Mouse (Mus musculus): Measurements from ENCODE around the gene Ephb1.

Ephb1 gene

DNA sequence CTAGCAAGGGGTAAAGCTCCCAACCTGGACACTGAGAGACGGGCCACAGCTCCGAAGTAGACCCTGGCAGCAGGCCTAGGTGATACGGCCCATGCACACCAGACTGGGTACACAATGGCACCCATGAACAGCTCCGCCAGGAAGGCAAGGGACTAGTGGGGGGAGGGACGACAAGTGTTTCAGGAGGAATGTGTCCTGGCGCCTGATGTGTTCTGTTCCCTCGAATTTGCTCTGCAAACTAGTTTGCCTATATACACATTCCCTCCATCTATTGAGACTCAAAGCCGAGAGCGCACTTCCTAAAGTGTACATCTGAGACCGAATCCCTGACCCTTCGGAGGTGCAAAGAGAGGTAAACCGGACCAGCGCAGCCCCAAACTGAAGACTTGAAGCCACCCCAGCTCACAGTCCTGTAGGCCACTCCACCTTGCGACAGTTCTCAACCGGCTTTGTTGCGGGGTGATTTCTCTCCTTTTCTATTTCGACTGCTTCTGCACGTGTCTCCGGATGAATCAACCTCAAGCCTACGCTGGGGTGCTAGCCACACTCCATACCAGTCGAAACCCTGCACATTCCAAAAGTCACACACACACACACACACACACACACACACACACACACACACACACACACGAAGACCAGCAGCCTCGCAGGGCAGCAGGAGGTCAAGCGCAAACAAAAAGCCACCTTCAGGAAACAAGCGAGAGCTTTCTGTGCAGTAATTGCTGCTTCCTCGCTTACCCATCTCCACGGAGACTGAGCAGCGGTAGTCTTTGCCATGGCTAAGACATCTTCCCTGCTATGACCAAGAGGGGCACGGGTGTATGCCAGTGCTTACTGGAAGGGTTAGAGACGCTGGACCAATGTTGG, 2.1 kb downstream of the Ephb1 start:
- no peak for DNase-seq (ENCODE audit: low read depth, low spot score)

DNA sequence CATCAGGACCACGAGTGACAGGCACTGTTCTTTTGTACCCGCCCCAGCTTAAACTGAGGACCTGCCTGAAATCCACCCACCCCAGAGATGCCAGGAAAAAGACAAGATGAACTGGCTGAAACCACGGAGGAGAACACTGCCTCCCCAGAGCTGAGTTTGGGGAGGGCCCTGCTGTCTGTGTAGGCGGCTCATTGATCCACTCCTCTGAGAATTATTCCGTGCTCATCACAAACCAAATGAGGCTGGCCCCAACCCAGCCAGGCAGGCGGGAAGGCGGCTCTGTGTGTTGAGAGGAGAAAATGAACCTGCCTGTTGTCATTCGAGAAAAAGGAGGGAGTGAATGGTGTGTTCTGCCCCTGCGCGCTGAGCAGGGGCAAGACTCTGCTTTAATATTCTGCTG, 2.8 kb downstream of the Ephb1 start:
- DNase-seq (ENCODE audit: low read depth, low spot score) = no peak

DNA sequence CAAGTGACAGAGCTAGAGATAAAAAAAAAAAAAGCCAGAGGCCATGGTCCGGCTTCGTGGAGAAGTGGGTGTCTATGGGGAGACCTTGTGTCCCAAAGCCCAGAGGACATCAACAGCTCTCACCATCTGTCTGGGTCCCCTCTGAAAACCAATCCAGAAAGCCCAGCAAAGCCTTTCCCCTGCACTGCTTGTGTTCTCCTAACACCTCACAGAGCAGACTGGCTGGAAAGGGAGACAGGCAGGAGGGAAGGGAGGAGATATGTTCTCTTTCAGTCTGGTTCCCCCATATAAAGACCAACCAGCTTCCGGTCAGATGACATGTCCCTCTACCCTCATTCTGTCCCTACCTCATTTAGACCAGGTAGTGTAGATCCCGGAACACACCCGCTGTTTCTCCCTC, 3.3 kb downstream of the Ephb1 start:
- DNase-seq (ENCODE audit: low read depth, low spot score) = no peak

DNA sequence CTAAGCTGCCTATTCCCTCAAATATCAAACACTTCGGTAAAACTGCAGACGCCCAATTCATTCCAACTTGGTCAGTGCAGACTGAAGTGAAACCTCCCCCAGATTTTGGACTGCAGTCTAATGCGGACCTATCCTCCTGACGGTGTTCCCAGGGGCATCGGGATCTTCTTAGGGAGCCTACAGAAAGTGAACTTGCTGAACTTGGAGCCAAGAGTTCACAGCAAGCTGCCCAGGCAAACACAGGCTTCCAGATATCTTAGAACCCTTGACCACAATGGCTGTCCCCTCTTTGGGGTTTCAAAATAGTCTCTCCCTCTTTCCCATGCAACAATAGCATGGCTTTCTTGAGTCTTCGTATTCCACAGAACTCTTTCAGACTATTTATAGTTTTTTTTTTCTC, 3.8 kb downstream of the Ephb1 start:
- DNase-seq (ENCODE audit: low read depth, low spot score) = no peak

DNA sequence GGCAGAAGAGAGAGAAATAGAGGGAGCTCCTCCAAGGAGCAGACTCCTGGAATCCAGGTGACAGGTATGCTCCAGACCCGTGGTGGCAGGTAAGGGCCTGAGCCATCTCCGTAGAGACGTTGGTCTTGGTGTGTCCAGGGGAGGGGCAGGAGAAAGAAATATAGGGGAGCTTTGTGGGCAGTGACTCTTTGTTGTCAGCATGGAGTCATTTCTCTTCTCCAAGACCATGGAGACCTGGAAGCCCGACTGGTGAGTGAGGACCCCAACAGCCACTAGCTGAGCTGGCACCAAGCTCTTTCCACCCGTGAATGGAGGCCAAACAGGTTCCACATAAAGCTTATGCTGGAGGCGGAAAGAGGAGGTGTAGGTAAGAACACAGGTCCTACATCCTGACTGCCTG, 4.4 kb downstream of the Ephb1 start:
- DNase-seq (ENCODE audit: low read depth, low spot score) = no peak

DNA sequence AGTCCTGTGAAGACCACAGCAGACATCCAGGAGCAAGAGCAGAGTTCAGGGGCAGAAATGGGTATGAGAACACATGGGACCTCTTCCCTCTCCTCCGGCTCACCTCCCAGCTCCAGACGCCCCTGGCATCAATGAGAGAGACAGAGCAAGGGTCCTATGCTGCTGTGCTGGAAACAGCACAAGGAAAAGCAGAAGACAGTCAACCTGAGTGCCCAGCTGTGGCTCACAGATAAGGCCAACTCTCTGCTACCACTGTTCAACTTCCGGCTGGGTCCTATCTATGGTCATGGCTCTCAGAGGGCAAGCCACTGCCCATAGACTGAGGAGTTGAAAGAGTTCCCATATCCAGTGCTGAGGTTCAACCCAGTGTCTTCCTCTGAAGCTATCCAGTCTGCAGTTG, 7.7 kb downstream of the Ephb1 start:
- DNase-seq (ENCODE audit: low read depth, low spot score) = no peak

DNA sequence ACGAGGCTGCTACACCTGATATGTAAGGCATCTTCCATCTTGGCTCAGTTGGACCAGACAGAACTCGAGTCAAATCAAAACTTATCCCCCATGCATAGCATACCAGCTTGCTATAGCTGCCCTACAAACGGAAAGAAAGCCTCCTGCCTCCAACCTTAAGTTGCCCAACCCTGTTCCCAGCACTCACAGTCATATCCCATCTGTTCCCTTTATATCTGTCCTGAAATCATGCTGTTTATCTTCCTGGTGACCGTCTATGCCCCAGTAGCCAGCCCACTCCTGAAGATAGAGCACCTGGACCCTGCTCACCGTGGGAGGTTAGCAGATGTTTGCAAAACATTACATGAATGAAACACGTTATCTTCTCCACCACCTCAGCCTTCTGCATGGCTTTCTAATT, 9.0 kb downstream of the Ephb1 start:
- no peak for DNase-seq (ENCODE audit: low read depth, low spot score)

DNA sequence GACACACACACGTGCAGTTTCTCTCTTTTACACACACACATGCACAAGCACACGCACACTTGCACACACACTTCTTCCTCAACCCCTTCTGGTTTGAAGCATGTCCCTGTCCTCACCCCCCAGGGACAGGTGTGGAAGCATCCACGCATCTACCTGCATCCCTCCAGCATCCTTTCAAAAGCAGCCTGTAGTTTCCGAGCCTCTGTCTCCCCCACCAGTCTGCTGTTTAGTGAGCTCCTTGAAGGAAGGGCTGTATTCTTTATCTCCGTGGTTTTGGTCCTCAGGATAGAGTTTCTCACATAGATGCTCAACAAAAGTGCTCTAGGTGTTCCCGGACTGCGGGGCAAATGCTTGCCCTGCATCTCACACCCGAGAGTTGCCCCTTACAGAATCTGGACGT, 9.4 kb downstream of the Ephb1 start:
- no peak for DNase-seq (ENCODE audit: low read depth, low spot score)

DNA sequence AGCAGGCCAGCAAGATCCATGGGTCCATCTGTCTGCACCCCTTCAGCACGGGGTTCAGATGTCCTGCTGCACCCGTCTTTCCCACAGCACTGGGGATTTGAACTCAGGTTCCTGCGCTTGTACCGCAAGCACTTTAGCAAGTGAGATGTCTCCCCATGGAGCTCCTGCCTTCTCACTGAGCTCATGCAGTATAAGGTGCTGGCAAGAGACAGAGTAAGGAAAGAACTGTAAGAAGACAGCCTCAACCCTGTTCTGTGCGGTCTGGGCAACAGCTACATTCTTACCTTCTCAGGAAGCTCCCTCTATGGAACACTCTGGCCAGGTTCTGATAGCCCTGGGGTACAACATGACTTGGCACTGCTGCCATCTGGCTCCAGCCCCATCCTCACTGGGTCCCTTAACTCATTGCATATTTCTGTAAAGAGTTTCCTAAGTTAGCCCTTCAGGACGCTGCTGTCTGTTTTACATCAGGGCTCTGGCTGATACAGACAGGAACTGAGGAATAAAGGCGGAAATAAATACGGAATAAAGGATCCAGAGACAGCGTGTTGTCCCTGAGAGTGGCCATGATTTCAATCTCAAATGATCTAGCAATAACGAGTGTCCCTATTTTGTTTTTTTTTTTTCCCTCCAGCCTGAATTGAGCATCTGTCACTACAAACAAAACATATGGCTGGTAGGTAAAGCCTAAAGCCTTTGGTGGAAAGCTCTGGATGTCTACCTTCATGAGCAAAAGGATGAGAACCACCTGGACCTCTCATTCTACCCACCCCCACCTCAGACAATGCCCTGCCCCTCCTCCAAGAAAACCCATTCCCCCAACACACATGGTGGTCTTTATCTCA, 10.2 kb downstream of the Ephb1 start:
- DNase-seq (ENCODE audit: low read depth, low spot score) = no peak

DNA sequence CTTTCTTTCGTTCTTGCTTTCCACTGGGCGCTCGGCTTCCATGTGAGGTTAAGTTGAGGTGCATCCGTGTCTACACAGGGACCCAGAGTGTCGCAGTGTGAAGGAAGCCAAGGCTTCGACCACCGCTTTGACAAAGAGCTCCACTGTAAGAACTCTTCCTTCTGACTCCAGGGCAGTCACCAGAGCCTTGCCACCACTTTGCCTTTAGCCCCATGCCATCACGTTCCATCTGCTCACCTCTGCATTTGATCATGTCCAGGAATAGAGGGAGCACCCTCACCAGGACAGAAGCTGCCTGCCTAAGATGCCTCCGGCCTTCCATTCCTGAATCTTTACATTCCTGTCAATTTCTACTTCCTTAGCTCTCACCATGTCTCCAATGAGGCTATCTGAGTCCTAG, 11.4 kb downstream of the Ephb1 start:
- no peak for DNase-seq (ENCODE audit: low read depth, low spot score)

DNA sequence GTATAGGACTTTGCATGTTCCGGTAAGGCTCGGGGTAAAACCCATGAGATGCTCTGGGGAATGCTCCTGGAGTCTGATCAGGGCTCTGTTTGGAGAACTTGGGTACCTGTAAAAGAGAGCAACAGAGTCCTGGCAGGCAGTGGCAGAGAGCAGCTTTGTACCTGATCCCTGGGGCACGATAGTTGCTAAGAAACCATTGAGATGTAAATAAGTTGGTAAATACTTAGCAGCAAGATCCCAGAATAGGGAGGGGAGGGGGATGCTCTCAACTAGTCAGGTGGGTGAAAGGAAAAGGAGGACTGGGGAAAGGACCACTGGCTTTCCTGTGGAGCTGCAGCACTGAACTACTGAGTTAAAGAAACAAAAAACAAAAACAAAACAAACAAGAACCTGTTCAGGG, 12.5 kb downstream of the Ephb1 start:
- no peak for DNase-seq (ENCODE audit: low read depth, low spot score)

DNA sequence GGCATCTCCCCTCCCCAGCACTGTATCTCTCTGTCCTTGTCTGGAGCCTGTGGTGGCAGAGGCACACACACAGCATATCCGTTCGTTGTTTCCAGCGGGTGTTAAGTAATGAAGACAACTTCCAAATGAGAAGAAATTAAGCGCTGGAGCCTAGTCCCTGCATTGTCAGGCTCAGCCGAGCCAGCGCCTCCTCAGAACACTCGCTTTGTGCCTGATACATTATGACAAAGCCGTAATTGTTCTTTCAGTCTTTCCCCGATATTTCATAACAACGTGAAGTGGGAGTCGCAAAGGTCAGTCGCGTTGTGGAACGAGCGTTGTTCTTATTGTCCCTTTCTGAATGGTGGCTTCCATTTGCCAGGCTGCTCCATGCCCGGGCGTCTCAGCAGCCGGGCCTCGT, 13.7 kb downstream of the Ephb1 start:
- DNase-seq (ENCODE audit: low read depth, low spot score) = no peak

DNA sequence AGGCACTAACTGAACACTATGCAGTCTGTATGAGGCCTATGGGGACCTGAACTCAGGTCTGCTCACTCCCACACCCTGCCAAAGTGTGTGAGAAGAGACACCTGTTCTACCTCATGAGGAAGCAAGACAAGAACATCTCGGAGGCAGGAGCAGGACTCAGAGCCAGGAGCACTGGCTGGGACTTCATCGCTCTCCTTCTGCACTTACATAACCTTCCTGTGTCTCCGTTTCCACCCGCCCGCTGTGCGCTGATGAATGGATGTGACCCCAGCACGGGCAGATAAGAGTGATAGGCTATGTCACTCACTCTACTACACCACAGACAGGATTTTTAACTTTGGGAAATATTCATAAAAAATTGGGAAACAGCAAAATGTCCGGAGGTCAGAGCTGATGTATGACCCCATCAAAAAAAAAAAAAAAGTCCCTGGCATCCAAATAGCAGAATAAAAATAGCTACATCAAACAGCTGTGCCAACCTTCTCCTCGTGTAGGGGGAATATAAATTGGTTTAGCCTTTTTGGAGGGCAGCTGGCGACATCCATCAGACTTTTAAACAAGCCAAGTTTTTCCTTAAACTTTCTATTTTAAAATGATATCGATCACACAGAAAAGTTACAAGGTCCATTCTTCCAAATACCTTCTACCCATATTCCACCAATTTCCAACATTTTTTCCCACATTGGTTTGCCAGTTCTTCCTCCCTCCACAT, 18.8 kb downstream of the Ephb1 start:
- DNase-seq (ENCODE audit: low read depth, low spot score) = no peak

DNA sequence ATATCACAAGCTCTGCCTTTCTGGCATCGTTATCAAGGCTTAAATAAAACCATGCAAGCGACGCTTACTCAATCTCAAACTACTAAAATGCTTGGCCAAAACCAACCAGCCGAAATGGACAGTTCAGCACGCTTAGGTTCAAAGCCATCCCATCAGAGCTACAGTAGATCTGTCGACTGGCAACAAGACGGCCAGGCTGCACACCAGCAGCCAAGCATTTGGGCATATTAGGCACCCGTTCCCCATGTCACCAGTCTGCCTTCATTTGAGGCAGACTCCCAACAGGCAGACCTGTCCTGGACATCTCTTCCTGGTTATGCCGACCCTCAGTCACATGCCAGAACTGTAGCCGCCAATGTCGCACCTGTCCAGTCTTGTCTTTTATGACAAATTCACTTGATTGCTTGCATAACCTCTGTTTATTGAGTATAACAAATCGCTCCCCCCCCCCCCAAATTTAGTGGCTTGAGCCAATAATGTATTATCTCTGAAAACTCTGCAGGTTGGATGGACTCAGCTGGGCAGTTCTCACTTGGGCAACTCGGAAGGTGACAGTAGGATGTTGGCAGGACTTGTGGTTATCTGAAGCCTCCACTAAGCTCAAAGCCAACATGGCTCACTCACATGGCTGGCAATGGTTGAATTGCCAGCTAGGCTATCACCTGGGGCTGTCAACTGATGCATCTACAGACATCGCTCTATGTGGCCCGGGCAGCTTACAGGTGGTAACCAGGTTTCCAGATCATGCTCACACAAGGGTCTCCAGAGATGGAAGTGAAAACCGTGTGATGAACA, 24.0 kb downstream of the Ephb1 start:
- no peak for DNase-seq (ENCODE audit: low read depth, low spot score)

DNA sequence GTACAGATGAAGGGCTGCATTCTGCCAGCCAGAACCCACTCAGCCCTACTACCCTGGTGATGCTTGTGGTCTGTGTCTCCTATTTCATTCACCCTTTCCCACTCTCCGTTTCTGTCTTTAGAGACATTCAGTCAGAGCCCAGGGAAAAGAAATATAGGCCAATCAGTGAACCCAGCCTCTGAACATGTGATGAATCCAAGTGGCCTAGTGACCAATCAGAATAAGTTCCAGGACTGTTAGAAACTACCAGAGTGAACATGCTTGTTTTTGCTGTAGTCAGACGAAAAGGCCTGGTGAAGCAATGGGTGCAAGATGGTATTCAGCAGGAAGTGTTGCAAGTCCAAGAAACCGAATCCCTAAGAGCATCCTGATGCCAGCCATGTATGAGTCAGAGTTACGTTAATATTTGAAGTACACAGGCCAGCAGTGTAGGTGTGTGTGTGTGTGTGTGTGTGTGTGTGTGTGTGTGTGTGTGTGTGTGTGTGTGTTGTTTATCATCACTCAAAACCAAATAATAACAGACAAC, 26.8 kb downstream of the Ephb1 start:
- DNase-seq (ENCODE audit: low read depth, low spot score) = no peak

DNA sequence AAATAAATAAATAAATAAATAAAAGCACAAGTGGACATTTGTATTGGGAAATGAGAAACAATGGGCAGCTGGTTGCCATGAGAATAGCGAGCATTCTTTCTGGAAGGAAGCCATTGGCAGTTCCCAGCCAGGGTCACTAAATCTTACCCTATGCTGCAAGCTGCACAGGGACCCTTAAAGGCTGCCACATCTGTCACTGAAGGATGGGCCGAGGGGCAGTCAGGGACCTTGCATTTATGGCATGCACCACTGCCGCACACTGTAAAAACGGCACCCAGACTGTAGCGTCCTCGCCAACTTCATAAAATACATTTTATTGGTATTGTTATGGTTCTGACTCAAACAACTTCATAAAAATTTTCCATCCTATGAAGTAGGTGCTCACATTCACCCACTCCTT, 39.1 kb downstream of the Ephb1 start:
- DNase-seq (ENCODE audit: low read depth, low spot score) = no peak

DNA sequence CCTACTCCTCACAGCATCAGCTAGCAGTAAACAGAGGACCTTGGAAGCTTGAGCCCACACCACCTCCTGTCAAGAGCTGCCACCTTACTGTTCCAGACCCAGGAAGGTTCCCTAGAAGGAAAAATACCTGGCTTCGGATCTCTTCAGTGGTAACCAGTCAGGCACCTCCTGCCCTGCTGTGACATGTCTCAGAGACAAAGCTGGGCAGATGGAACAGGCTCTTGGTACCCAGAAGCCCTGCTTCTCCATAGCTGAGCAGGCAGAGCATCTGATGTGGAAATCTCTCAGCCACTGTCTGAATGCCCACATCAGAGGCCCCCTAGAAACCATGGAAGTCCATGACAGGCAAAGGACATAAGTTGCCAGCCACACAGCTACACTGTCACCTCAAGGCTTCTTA, 39.7 kb downstream of the Ephb1 start:
- DNase-seq (ENCODE audit: low read depth, low spot score) = no peak

DNA sequence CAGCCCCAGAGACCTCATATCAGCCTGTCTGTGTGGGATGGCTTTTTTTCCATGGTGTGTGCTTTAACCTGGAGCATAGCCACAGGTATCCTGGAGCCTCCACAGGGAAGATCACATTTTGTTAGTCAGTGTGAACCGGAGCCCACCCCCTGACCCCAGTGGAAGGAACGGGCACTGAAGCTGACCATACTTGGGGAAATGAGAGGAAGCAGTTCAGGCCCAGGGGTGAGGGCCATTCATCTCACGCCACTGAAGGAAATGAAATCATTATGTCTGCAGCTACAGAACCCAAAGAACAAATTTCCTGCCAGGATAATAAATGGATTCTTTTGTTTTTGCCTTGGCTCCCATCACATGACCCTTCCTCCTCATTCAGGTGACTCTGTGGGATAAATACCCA, 44.1 kb downstream of the Ephb1 start:
- DNase-seq (ENCODE audit: low read depth, low spot score) = no peak

DNA sequence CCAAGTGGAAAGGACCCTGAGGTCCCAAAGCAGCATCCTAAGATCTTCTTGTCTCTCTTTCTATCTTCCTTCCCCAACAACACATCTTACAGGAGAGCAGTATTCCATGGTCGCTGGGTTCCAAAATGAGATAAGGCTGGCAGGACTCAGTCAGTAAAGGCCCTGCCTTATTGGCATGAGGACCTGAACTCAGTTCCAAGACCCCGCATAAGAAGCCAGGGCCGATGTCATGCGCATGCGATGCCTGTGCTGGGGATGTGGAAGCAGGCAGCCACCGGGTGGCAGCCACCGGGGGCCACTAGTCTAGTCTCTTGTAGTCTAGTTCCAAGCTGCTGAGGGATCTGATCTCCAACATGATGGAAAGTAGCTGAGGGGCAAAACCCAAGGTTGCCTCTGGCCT, 45.2 kb downstream of the Ephb1 start:
- DNase-seq (ENCODE audit: low read depth, low spot score) = no peak

DNA sequence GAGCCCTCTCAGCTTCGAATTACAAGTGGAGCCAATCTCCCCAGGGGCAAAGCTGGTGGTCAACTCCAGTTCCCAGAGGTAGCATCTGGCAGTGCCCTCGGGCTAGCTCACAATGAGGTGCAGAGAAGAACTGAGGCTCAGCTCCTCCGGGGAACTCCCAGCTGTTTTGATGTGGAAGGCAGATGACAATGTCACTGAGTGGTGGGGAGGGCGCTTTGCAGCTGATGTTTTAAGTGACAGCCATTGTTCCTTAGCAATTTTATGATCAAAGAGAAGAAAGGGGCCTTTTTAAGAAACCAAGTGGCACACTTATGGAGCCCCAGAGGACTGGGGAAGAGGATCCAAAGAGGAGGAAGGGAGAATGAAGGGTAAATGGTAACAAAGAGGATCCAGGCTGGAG, 46.8 kb downstream of the Ephb1 start:
- DNase-seq (ENCODE audit: low read depth, low spot score) = no peak

DNA sequence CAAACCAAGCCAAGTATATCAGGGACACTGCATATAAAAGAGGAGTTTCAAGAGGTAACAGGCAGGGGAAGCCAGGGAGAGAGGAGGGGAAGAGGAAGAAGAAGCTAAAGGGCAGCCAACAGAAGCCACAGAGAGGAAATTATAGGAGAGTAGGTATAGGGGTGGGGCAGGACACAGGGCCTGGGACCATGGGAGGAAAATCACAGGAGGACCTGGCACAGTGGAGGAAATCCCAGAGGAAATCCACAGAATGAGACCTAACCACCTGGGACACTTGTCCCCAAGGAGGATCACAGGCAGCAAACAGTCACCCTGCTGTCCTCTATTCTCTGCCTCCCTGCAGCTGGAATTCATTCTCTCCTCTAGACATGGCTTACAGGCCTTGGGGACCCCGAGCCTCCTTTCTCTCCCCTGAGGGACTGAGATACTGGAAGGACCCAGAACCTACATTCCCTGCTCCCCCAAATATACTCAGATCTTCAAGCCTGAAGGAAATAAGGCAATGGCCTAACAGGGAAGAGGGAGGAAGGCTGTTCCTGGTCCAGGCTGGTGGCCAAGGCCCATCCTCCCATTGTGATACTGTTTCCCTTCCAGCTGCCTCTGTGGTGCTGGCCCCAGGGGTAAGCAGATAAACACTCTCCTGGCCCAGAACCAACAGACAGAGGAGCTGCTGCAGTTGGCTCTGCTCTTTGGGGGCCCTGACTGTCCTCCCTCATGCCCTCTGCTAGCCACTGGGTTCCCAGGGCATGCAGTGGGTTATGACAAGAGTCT, 47.7 kb downstream of the Ephb1 start:
- DNase-seq (ENCODE audit: low read depth, low spot score) = no peak
